ENCODE assay signal across 30 mouse cellular contexts in genomic region chr4:123137551-123137950, GRCm38 (mm10). TPM values are rescaled to one million over a fixed set of nuclear protein-coding genes. Genes with fewer than 3 reads are reported as not detected.
DNase-seq lines count a peak whose midpoint lies in the region; ATAC-seq and TF ChIP-seq lines count a peak whose summit lies in the region.
"Had no signal": no experiment of that assay in that cellular context is flagged by ENCODE, and none has a peak within 500 bp of the region (broad histone marks: within the 10 kb centered on the region; RNA-seq: fewer than 3 reads in every experiment).

No protein-coding gene starts in this region.

- WGBS in embryonic facial prominence, embryonic 13.5 days: 85% methylated on average over 3 of the region's 3 CpGs
- 90% methylated on average over 3 of the region's 3 CpGs for WGBS in embryonic facial prominence, embryonic 10.5 days
- 82% methylated on average over 3 of the region's 3 CpGs for WGBS in liver, embryonic 11.5 days
- 68% methylated on average over 3 of the region's 3 CpGs for WGBS in liver, postnatal 0 days (ENCODE audit: insufficient replicate concordance)
- 91% methylated on average over 3 of the region's 3 CpGs for WGBS in midbrain, embryonic 11.5 days
- WGBS in midbrain, postnatal 0 days: 82% methylated on average over 3 of the region's 3 CpGs

- H3K27ac ChIP-seq in embryonic facial prominence, embryonic 13.5 days: no peak overlapping the region
- no peak overlapping the region for H3K27ac ChIP-seq in embryonic facial prominence, embryonic 10.5 days (replicated peaks)
- no peak overlapping the region for H3K27ac ChIP-seq in liver, embryonic 11.5 days (ENCODE audit: low read depth, low read length)
- no peak overlapping the region for H3K27ac ChIP-seq in liver, postnatal 0 days (ENCODE audit: low read depth)
- H3K27ac ChIP-seq in midbrain, embryonic 11.5 days (ENCODE audit: low read depth, low read length): no peak overlapping the region
- no peak overlapping the region for H3K27ac ChIP-seq in midbrain, postnatal 0 days (ENCODE audit: low read depth, low read length)
- H3K27ac ChIP-seq: embryonic facial prominence, embryonic 12.5 days; embryonic facial prominence, embryonic 15.5 days; forebrain, embryonic 10.5 days; forebrain, embryonic 12.5 days had no signal

- no peaks in the 10 kb centered on the region for H3K9me3 ChIP-seq in embryonic facial prominence, embryonic 13.5 days
- H3K9me3 ChIP-seq in embryonic facial prominence, embryonic 10.5 days: no peaks in the 10 kb centered on the region
- H3K9me3 ChIP-seq in liver, embryonic 11.5 days (ENCODE audit: control insufficient read depth, low read length): no peaks in the 10 kb centered on the region
- no peaks in the 10 kb centered on the region for H3K9me3 ChIP-seq in liver, postnatal 0 days (ENCODE audit: low read length)
- H3K9me3 ChIP-seq in midbrain, embryonic 11.5 days (ENCODE audit: control insufficient read depth, low read length): no peaks in the 10 kb centered on the region
- H3K9me3 ChIP-seq in midbrain, postnatal 0 days (ENCODE audit: low read length): no peaks in the 10 kb centered on the region
- H3K9me3 ChIP-seq: embryonic facial prominence, embryonic 12.5 days; embryonic facial prominence, embryonic 15.5 days; forebrain, embryonic 10.5 days; forebrain, embryonic 12.5 days; G1E had no signal

- ATAC-seq in embryonic facial prominence, embryonic 13.5 days (ENCODE audit: insufficient number of reproducible peaks, insufficient read depth, low FRiP score, low TSS enrichment, low read depth): no peak
- ATAC-seq in liver, embryonic 11.5 days (replicated peaks; ENCODE audit: low FRiP score): no peak
- ATAC-seq in liver, postnatal 0 days: no peak
- no peak for ATAC-seq in midbrain, embryonic 11.5 days (ENCODE audit: low FRiP score)
- no peak for ATAC-seq in midbrain, postnatal 0 days (ENCODE audit: low FRiP score)
- ATAC-seq: CD4-positive, CD25-positive, alpha-beta regulatory T cell, adult 4 months; forebrain, embryonic 14.5 days; forebrain, embryonic 16.5 days had no signal

- TF ChIP-seq CTCF in liver, postnatal 0 days (IDR thresholded peaks at IDR 0.05; ENCODE audit: low read depth): no peak
- TF ChIP-seq CTCF in midbrain, postnatal 0 days (IDR thresholded peaks at IDR 0.05): no peak

- H3K36me3 ChIP-seq in embryonic facial prominence, embryonic 13.5 days: peaks cover 40% of the 10 kb centered on the region
- H3K36me3 ChIP-seq in embryonic facial prominence, embryonic 10.5 days (replicated peaks): peaks cover 46% of the 10 kb centered on the region
- H3K36me3 ChIP-seq in liver, embryonic 11.5 days (ENCODE audit: control insufficient read depth, insufficient read depth, low read length): peaks cover 25% of the 10 kb centered on the region
- peaks cover 31% of the 10 kb centered on the region for H3K36me3 ChIP-seq in liver, postnatal 0 days (replicated peaks; ENCODE audit: insufficient read depth, low read length)
- H3K36me3 ChIP-seq in midbrain, embryonic 11.5 days (ENCODE audit: control insufficient read depth, insufficient read depth, low read length): peaks cover 5% of the 10 kb centered on the region
- H3K36me3 ChIP-seq in midbrain, postnatal 0 days (ENCODE audit: insufficient read depth, low read length): peaks cover 17% of the 10 kb centered on the region

- no peak overlapping the region for H3K4me3 ChIP-seq in embryonic facial prominence, embryonic 13.5 days
- no peak overlapping the region for H3K4me3 ChIP-seq in embryonic facial prominence, embryonic 10.5 days
- H3K4me3 ChIP-seq in liver, embryonic 11.5 days (ENCODE audit: low read depth, low read length): no peak overlapping the region
- H3K4me3 ChIP-seq in liver, postnatal 0 days (ENCODE audit: low read depth, low read length): no peak overlapping the region
- no peak overlapping the region for H3K4me3 ChIP-seq in midbrain, embryonic 11.5 days (ENCODE audit: low read depth, low read length)
- H3K4me3 ChIP-seq in midbrain, postnatal 0 days (ENCODE audit: low read depth, low read length): no peak overlapping the region
- H3K4me3 ChIP-seq: embryonic facial prominence, embryonic 12.5 days; embryonic facial prominence, embryonic 15.5 days had no signal

- peaks cover 15% of the 10 kb centered on the region for H3K4me1 ChIP-seq in embryonic facial prominence, embryonic 13.5 days
- H3K4me1 ChIP-seq in embryonic facial prominence, embryonic 10.5 days: peaks cover 13% of the 10 kb centered on the region
- H3K4me1 ChIP-seq in liver, embryonic 11.5 days (replicated peaks; ENCODE audit: control insufficient read depth, insufficient read depth, low read length): peaks cover 14% of the 10 kb centered on the region
- H3K4me1 ChIP-seq in liver, postnatal 0 days (ENCODE audit: insufficient read depth): peaks cover 7% of the 10 kb centered on the region
- H3K4me1 ChIP-seq in midbrain, embryonic 11.5 days (ENCODE audit: control insufficient read depth, insufficient read depth, low read length): peaks cover 11% of the 10 kb centered on the region
- peaks cover 7% of the 10 kb centered on the region; the same call in 1 of the 2 replicates for H3K4me1 ChIP-seq in midbrain, postnatal 0 days (ENCODE audit: insufficient read depth, low read length)

- DNase-seq in embryonic facial prominence, embryonic 10.5 days (ENCODE audit: low spot score): no peak
- DNase-seq in liver, embryonic 11.5 days (ENCODE audit: low spot score): no peak
- DNase-seq in liver, postnatal 0 days: no peak
- DNase-seq in midbrain, embryonic 11.5 days (ENCODE audit: low spot score, missing footprints): peak; percentile 62
- DNase-seq in midbrain, postnatal 0 days (ENCODE audit: low spot score): no peak
- DNase-seq in kidney, postnatal 4 days: no peak
- DNase-seq: adrenal gland, adult 2 months; adrenal gland, postnatal 10 days; adrenal gland, postnatal 25 days; B cell, adult 2 months; cerebellum, adult 11 months; cerebellum, adult 18-20 months; cerebellum, adult 8-10 months; cerebellum, adult 9-11 months; cerebellum, postnatal 14 days; cerebellum, postnatal 36 days; embryo, embryonic 11 days had no signal

- H3K9ac ChIP-seq in embryonic facial prominence, embryonic 13.5 days: no peak overlapping the region
- H3K9ac ChIP-seq in liver, embryonic 11.5 days (ENCODE audit: low read depth, low read length): no peak overlapping the region
- H3K9ac ChIP-seq in liver, postnatal 0 days (replicated peaks): no peak overlapping the region
- H3K9ac ChIP-seq in midbrain, embryonic 11.5 days (ENCODE audit: low read length): no peak overlapping the region
- H3K9ac ChIP-seq in midbrain, postnatal 0 days (replicated peaks; ENCODE audit: low read length, poor library complexity, severe bottlenecking): no peak overlapping the region
- H3K9ac ChIP-seq: embryonic facial prominence, embryonic 12.5 days; embryonic facial prominence, embryonic 15.5 days had no signal

- peak overlapping the region; percentile 81; the same call in 1 of the 2 replicates for H3K4me2 ChIP-seq in embryonic facial prominence, embryonic 13.5 days
- H3K4me2 ChIP-seq in liver, embryonic 11.5 days: peak overlapping the region; percentile 14; the same call in 1 of the 2 replicates
- H3K4me2 ChIP-seq in liver, postnatal 0 days (ENCODE audit: low read depth, low read length): no peak overlapping the region
- H3K4me2 ChIP-seq in midbrain, embryonic 11.5 days: no peak overlapping the region
- H3K4me2 ChIP-seq in midbrain, postnatal 0 days (ENCODE audit: low read depth, low read length, poor library complexity, severe bottlenecking): no peak overlapping the region

- H3K27me3 ChIP-seq in embryonic facial prominence, embryonic 13.5 days: no peaks in the 10 kb centered on the region
- 0 out of 2 replicates have a peak, but pooled peaks cover 6% of the 10 kb centered on the region for H3K27me3 ChIP-seq in embryonic facial prominence, embryonic 10.5 days (replicated peaks; ENCODE audit: low read depth, poor library complexity, severe bottlenecking)
- no peaks in the 10 kb centered on the region; the same call in 1 of the 2 replicates for H3K27me3 ChIP-seq in liver, embryonic 11.5 days (replicated peaks; ENCODE audit: control insufficient read depth, insufficient read depth, low read length)
- H3K27me3 ChIP-seq in liver, postnatal 0 days (ENCODE audit: insufficient read depth, low read length): no peaks in the 10 kb centered on the region
- no peaks in the 10 kb centered on the region for H3K27me3 ChIP-seq in midbrain, embryonic 11.5 days (ENCODE audit: control insufficient read depth, insufficient read depth, low read length)
- H3K27me3 ChIP-seq in midbrain, postnatal 0 days (ENCODE audit: insufficient read depth, low read length): no peaks in the 10 kb centered on the region
- H3K27me3 ChIP-seq: embryonic facial prominence, embryonic 12.5 days; embryonic facial prominence, embryonic 15.5 days had no signal

- TF ChIP-seq EP300 in liver, postnatal 0 days (IDR thresholded peaks at IDR 0.05; ENCODE audit: low read depth): no peak

RNA-seq across cellular contexts. Expression of gene Ppie, which starts 2.2 kb away (rescaled TPM):
- 113 and 114 TPM in 2 replicates for polyA plus RNA-seq in embryonic facial prominence, embryonic 13.5 days (2015; fragmentation: Nextera tagmentation; extraction: Ambion mirVana)
- 131 TPM in 2 replicates for polyA plus RNA-seq in embryonic facial prominence, embryonic 10.5 days (2016; fragmentation: Nextera tagmentation; extraction: Ambion mirVana)
- 108 and 110 TPM in 2 replicates for polyA plus RNA-seq in liver, embryonic 11.5 days (2014; fragmentation: Nextera tagmentation; extraction: Ambion mirVana)
- polyA plus RNA-seq in liver, postnatal 0 days (2015; fragmentation: Nextera tagmentation; extraction: Ambion mirVana): 25.4 and 26.6 TPM in 2 replicates
- polyA plus RNA-seq in midbrain, embryonic 11.5 days (2014; fragmentation: Nextera tagmentation; extraction: Ambion mirVana): 119 and 126 TPM in 2 replicates
- total RNA-seq in midbrain, postnatal 0 days (2014; rRNA removed): 17.7 and 28.1 TPM in 2 replicates
- polyA plus RNA-seq in midbrain, postnatal 0 days (2015; fragmentation: Nextera tagmentation; extraction: Ambion mirVana): 41.7 and 41.9 TPM in 2 replicates

RNA-seq across cellular contexts. Expression of gene Oxct2b, which starts 21.5 kb away (rescaled TPM):
- 0.19 TPM in 1 of 2 replicates, not detected in the other for polyA plus RNA-seq in embryonic facial prominence, embryonic 13.5 days (2015; fragmentation: Nextera tagmentation; extraction: Ambion mirVana)
- polyA plus RNA-seq in embryonic facial prominence, embryonic 10.5 days (2016; fragmentation: Nextera tagmentation; extraction: Ambion mirVana): 0.09 and 0.12 TPM in 2 replicates
- polyA plus RNA-seq in liver, embryonic 11.5 days (2014; fragmentation: Nextera tagmentation; extraction: Ambion mirVana): not detected in 2 replicates
- not detected in 2 replicates for polyA plus RNA-seq in liver, postnatal 0 days (2015; fragmentation: Nextera tagmentation; extraction: Ambion mirVana)
- polyA plus RNA-seq in midbrain, embryonic 11.5 days (2014; fragmentation: Nextera tagmentation; extraction: Ambion mirVana): 0.18 TPM in 1 of 2 replicates, not detected in the other
- total RNA-seq in midbrain, postnatal 0 days (2014; rRNA removed): 0.94 and 2.1 TPM in 2 replicates
- 0.58 and 0.91 TPM in 2 replicates for polyA plus RNA-seq in midbrain, postnatal 0 days (2015; fragmentation: Nextera tagmentation; extraction: Ambion mirVana)
- total RNA-seq: adrenal gland, adult 2 months; adrenal gland, postnatal 10 days; adrenal gland, postnatal 25 days; adrenal gland, postnatal 4 days; CH12.LX; common myeloid progenitor, adult 5-6 weeks; G1E had no signal
- polyA plus RNA-seq: adrenal gland, adult 2 months; CD4-positive, CD25-positive, alpha-beta regulatory T cell, adult 4 months; erythroblast, embryonic 14.5 days; forebrain, embryonic 10.5 days had no signal

RNA-seq across cellular contexts. Expression of gene Bmp8b, which starts 32.6 kb away (rescaled TPM):
- 0.51 and 0.58 TPM in 2 replicates for polyA plus RNA-seq in embryonic facial prominence, embryonic 13.5 days (2015; fragmentation: Nextera tagmentation; extraction: Ambion mirVana)
- 0.29 and 0.39 TPM in 2 replicates for polyA plus RNA-seq in embryonic facial prominence, embryonic 10.5 days (2016; fragmentation: Nextera tagmentation; extraction: Ambion mirVana)
- polyA plus RNA-seq in liver, embryonic 11.5 days (2014; fragmentation: Nextera tagmentation; extraction: Ambion mirVana): 1.7 and 2.2 TPM in 2 replicates
- 0.07 and 0.09 TPM in 2 replicates for polyA plus RNA-seq in liver, postnatal 0 days (2015; fragmentation: Nextera tagmentation; extraction: Ambion mirVana)
- polyA plus RNA-seq in midbrain, embryonic 11.5 days (2014; fragmentation: Nextera tagmentation; extraction: Ambion mirVana): 0.15 and 0.30 TPM in 2 replicates
- 0.42 and 1.5 TPM in 2 replicates for total RNA-seq in midbrain, postnatal 0 days (2014; rRNA removed)
- polyA plus RNA-seq in midbrain, postnatal 0 days (2015; fragmentation: Nextera tagmentation; extraction: Ambion mirVana): 0.45 and 0.56 TPM in 2 replicates
- total RNA-seq: adrenal gland, adult 2 months; adrenal gland, postnatal 10 days; adrenal gland, postnatal 25 days; CH12.LX; common myeloid progenitor, adult 5-6 weeks had no signal
- polyA plus RNA-seq: erythroblast, embryonic 14.5 days; G1E had no signal

RNA-seq across cellular contexts. Expression of gene Hpcal4, which starts 45.5 kb away (rescaled TPM):
- 0.26 and 0.44 TPM in 2 replicates for polyA plus RNA-seq in embryonic facial prominence, embryonic 13.5 days (2015; fragmentation: Nextera tagmentation; extraction: Ambion mirVana)
- polyA plus RNA-seq in embryonic facial prominence, embryonic 10.5 days (2016; fragmentation: Nextera tagmentation; extraction: Ambion mirVana): 0.60 and 0.95 TPM in 2 replicates
- 0.32 and 0.48 TPM in 2 replicates for polyA plus RNA-seq in liver, embryonic 11.5 days (2014; fragmentation: Nextera tagmentation; extraction: Ambion mirVana)
- not detected in 2 replicates for polyA plus RNA-seq in liver, postnatal 0 days (2015; fragmentation: Nextera tagmentation; extraction: Ambion mirVana)
- polyA plus RNA-seq in midbrain, embryonic 11.5 days (2014; fragmentation: Nextera tagmentation; extraction: Ambion mirVana): 0.38 and 0.94 TPM in 2 replicates
- 53.7 and 64.5 TPM in 2 replicates for total RNA-seq in midbrain, postnatal 0 days (2014; rRNA removed)
- polyA plus RNA-seq in midbrain, postnatal 0 days (2015; fragmentation: Nextera tagmentation; extraction: Ambion mirVana): 63.4 and 67.6 TPM in 2 replicates
- total RNA-seq: CH12.LX; common myeloid progenitor, adult 5-6 weeks; G1E had no signal
- polyA plus RNA-seq: CD4-positive, CD25-positive, alpha-beta regulatory T cell, adult 4 months; erythroblast, embryonic 14.5 days; G1E had no signal

Comparison
In these comparisons a context has a peak if more than half of its experiments do, and no peak if none do; other contexts are left out.
1. H3K4me2 ChIP-seq: peak in embryonic facial prominence, embryonic 13.5 days (single experiment) and liver, embryonic 11.5 days (single experiment); none in liver, postnatal 0 days (single experiment), midbrain, embryonic 11.5 days (single experiment) and midbrain, postnatal 0 days (single experiment).